ENCODE assay signal across 8 mouse cellular contexts in genomic region chr2:31297602-31298268, GRCm38 (mm10). TPM values are rescaled to one million over a fixed set of nuclear protein-coding genes. Genes with fewer than 3 reads are reported as not detected.
A peak's percentile ranks its signal among the peaks of the same experiment; 100 is the strongest.
DNase-seq lines count a peak whose midpoint lies in the region; ATAC-seq and TF ChIP-seq lines count a peak whose summit lies in the region.

No protein-coding gene starts in this region.

- no peak for TF ChIP-seq CTCF in brain, embryonic 14.5 days (IDR thresholded peaks at IDR 0.05; ENCODE audit: borderline replicate concordance, extremely low read depth, insufficient read depth, insufficient read length)

- no peak overlapping the region for H3K27ac ChIP-seq in forebrain, embryonic 12.5 days

- DNase-seq in frontal cortex, postnatal 25 days (ENCODE audit: low spot score in 2 of 2): no peak
- DNase-seq in brain, embryonic 14.5 days (ENCODE audit: low read depth): peak; percentile 88
- DNase-seq in heart, postnatal 25 days (ENCODE audit: low spot score): peak; percentile 42
- DNase-seq in kidney, postnatal 4 days: peak; percentile 61 to 70
- peak; percentile 50 for DNase-seq in lung, postnatal 14 days
- peak; percentile 77 for DNase-seq in retina, postnatal 1 day

- peak; percentile 87 for ATAC-seq in frontal cortex, adult (ENCODE audit: low TSS enrichment)
- ATAC-seq in forebrain, embryonic 12.5 days (ENCODE audit: low FRiP score): peak; percentile 90

- TF ChIP-seq POLR2A in brain, embryonic 14.5 days (IDR thresholded peaks at IDR 0.05; ENCODE audit: borderline replicate concordance, extremely low read depth, insufficient read depth, insufficient read length, poor library complexity, severe bottlenecking): no peak

- H3K4me3 ChIP-seq in forebrain, embryonic 12.5 days (replicated peaks): peak overlapping the region; percentile 43

- H3K9ac ChIP-seq in forebrain, embryonic 12.5 days: peak overlapping the region; percentile 49; the same call in 1 of the 2 replicates

- peaks cover 4% of the 10 kb centered on the region; the same call in 1 of the 2 replicates for H3K36me3 ChIP-seq in forebrain, embryonic 12.5 days (replicated peaks)

- H3K4me2 ChIP-seq in forebrain, embryonic 12.5 days: peak overlapping the region; percentile 53

- H3K4me1 ChIP-seq in forebrain, embryonic 12.5 days: peaks cover 14% of the 10 kb centered on the region

- H3K27me3 ChIP-seq in forebrain, embryonic 12.5 days: no peaks in the 10 kb centered on the region

- under 1% methylated on average over 17 of the region's 17 CpGs for WGBS in forebrain, embryonic 12.5 days

- no peaks in the 10 kb centered on the region for H3K9me3 ChIP-seq in forebrain, embryonic 12.5 days

- intact Hi-C loops in heart, postnatal 25 days (cut with DNase I): loop anchor here (5.0 kb wide), 1 partner anchor 85 kb away; no protein-coding TSS in a partner anchor

RNA-seq across cellular contexts. Expression of gene Hmcn2, which starts 16.5 kb away (rescaled TPM):
- polyA plus RNA-seq in brain, embryonic 14.5 days (2012; rRNA removed): 0.44 and 0.96 TPM in 2 replicates
- polyA plus RNA-seq in forebrain, embryonic 12.5 days (2016; fragmentation: Nextera tagmentation; extraction: Ambion mirVana): 0.08 and 0.09 TPM in 2 replicates
- total RNA-seq in heart, postnatal 25 days (2021): 10 to 100 TPM; 13.2 to 14.5 TPM

RNA-seq across cellular contexts. Expression of gene Ncs1, which starts 52.1 kb away (rescaled TPM):
- polyA plus RNA-seq in brain, embryonic 14.5 days (2012; rRNA removed): 56.1 and 93.6 TPM in 2 replicates
- polyA plus RNA-seq in forebrain, embryonic 12.5 days (2016; fragmentation: Nextera tagmentation; extraction: Ambion mirVana): 65.3 and 70.0 TPM in 2 replicates
- 10 to 100 TPM; 11.3 to 11.6 TPM for total RNA-seq in heart, postnatal 25 days (2021)

Comparison
In these comparisons a context has a peak if more than half of its experiments do, and no peak if none do; other contexts are left out.
1. DNase-seq: peak in brain, embryonic 14.5 days (single experiment), heart, postnatal 25 days (single experiment), kidney, postnatal 4 days (2 of 2), lung, postnatal 14 days (single experiment) and retina, postnatal 1 day (single experiment); none in frontal cortex, postnatal 25 days (0 of 2).